Mouse (Mus musculus): ENCODE results near the gene Ccdc190.

- TF ChIP-seq MAX (IDR thresholded peaks at IDR 0.05; ENCODE audit: low read length) (no peak), POLR2A (IDR thresholded peaks at IDR 0.05; ENCODE audit: control insufficient read depth in 1 of 2, insufficient read depth in 1 of 2, low read depth in 1 of 2, low read length in 2 of 2, poor library complexity in 1 of 2) (no peak), ZKSCAN1 (IDR thresholded peaks at IDR 0.05; ENCODE audit: low read depth, low read length) (no peak)
These were observed 32.8 kb upstream of the Ccdc190 start for GRCm38 (mm10) chr1:169895686-169896085.

All from MEL (cell line).